Mouse (Mus musculus): ENCODE measurements around the gene Tmcc3.

DNA sequence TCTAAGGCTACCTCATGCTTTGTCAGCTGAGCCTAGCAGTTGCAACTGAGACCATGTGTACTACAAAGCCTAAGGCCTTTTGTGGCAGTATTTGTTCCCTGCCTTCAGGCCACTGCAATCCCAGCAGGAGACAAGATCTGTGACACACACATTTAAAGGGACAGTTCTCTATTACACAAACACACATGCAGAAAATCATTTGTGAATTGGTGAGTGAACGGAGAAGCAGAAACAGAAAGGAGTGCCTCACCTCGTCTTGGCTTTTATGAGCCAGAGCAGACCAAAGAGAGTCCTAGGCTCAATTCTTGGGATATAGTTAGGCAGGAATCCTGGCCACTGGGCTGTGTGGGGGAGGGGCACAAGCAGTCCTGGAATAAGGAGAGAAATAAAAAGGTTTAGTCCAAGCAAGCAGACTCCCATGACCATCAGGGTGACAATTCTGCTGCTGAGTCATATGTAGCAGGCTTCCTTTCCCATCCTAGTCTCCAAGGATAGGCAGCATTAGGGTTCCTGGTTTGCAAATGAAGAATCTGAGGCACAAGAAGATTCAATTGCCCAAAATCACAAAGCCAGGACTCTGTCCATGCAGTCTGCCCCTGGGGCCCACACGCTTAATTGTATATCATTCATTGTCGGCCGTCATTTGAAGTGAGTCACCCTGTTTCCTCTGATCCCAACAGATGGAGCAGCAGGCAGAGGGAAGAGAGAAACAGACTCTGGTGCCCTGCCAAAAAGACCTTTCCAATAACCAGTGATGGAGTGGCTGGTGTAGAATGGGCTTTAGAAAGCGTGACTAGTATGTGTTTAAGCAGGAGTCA, 16.6 kb upstream of the Tmcc3 start:
- TF ChIP-seq CTCF (IDR thresholded peaks at IDR 0.05; ENCODE audit: borderline replicate concordance, control insufficient read depth, extremely low read depth, insufficient read depth, low read length, poor library complexity) (no peak), POLR2A (IDR thresholded peaks at IDR 0.05; ENCODE audit: control insufficient read depth, extremely low read depth, insufficient read depth, low read length, poor library complexity) (no peak)

Data from thymus, adult 2 months (tissue).